9 mouse cellular contexts compared by ENCODE assay signal in the genomic region with DNA sequence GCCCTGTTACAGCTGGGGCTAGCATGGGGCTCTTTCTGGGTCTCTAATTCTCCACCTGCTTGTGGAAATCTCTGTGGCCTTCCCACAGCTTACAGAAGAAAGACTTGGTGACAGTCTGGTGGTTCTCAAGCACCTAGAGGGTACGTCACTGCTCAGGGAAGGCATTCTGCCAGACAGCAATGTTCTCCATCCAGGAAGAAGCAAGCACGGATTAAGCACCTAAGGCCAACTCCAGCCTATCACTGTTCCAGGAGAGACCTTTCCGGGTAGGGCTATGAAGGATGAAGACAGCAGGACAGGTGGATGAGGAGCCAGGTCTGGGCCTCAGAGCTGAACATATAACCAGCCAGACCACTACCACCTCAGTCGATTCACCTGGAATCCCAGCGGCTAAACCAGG. TPM values are rescaled to one million over a fixed set of nuclear protein-coding genes. Genes with fewer than 3 reads are reported as not detected.
A peak's percentile ranks its signal among the peaks of the same experiment; 100 is the strongest.
DNase-seq lines count a peak whose midpoint lies in the region; ATAC-seq and TF ChIP-seq lines count a peak whose summit lies in the region.
"Had no signal": no experiment of that assay in that cellular context is flagged by ENCODE, and none has a peak within 500 bp of the region (broad histone marks: within the 10 kb centered on the region; RNA-seq: fewer than 3 reads in every experiment).

No protein-coding gene starts in this region.

- H3K9ac ChIP-seq in forebrain, embryonic 11.5 days (ENCODE audit: low read length) = no peak overlapping the region
- H3K9ac ChIP-seq in limb, embryonic 14.5 days (ENCODE audit: low read depth, low read length, severe bottlenecking) = 0 out of 2 replicates have a peak overlapping the region, but pooled peaks have one; percentile 91

- ATAC-seq in forebrain, embryonic 11.5 days (replicated peaks; ENCODE audit: low FRiP score) = no peak
- ATAC-seq in limb, embryonic 14.5 days (ENCODE audit: low FRiP score, low read depth) = no peak
- ATAC-seq in frontal cortex, adult (ENCODE audit: low TSS enrichment) = no peak

- WGBS in lung, adult 2 months = 36% methylated on average over 5 of the region's 5 CpGs
- 42% methylated on average over 5 of the region's 5 CpGs for WGBS in forebrain, embryonic 11.5 days
- 30% methylated on average over 5 of the region's 5 CpGs for WGBS in limb, embryonic 14.5 days
- 31% methylated on average over 5 of the region's 5 CpGs for WGBS in olfactory bulb, adult 2 months

- TF ChIP-seq CTCF in lung, adult 2 months (IDR thresholded peaks at IDR 0.05; ENCODE audit: insufficient read depth, low read length) = no peak
- TF ChIP-seq CTCF in olfactory bulb, adult 2 months (IDR thresholded peaks at IDR 0.05; ENCODE audit: insufficient read depth, low read depth, low read length) = no peak

- peak overlapping the region; percentile 97 for H3K4me2 ChIP-seq in forebrain, embryonic 11.5 days (ENCODE audit: low read depth, low read length, severe bottlenecking)
- peak overlapping the region; percentile 95 for H3K4me2 ChIP-seq in limb, embryonic 14.5 days (replicated peaks; ENCODE audit: low read depth, low read length, severe bottlenecking)

- DNase-seq in lung, adult 2 months = no peak
- DNase-seq in lung, postnatal 10 days = no peak
- no peak for DNase-seq in forebrain, embryonic 11.5 days (ENCODE audit: low spot score)
- no peak for DNase-seq in limb, embryonic 14.5 days (ENCODE audit: low spot score)
- no peak for DNase-seq in spleen, postnatal 10 days (ENCODE audit: low spot score in 2 of 2)
- no peak for DNase-seq in spleen, adult 18-20 months
- DNase-seq: kidney, adult 8-10 months had no signal

- H3K9me3 ChIP-seq in forebrain, embryonic 11.5 days (ENCODE audit: control insufficient read depth, low read length) = no peaks in the 10 kb centered on the region
- no peaks in the 10 kb centered on the region for H3K9me3 ChIP-seq in limb, embryonic 14.5 days (ENCODE audit: control insufficient read depth, low read length)

- no peak for TF ChIP-seq POLR2A in lung, adult 2 months (IDR thresholded peaks at IDR 0.05; ENCODE audit: borderline replicate concordance, extremely low read depth, low read depth, low read length)
- TF ChIP-seq POLR2A in limb, embryonic 14.5 days (IDR thresholded peaks at IDR 0.05; ENCODE audit: borderline replicate concordance, extremely low read depth, insufficient read depth, insufficient read length) = no peak
- TF ChIP-seq POLR2A in olfactory bulb, adult 2 months (IDR thresholded peaks at IDR 0.05; ENCODE audit: insufficient read depth, low read depth, low read length) = no peak

- H3K4me1 ChIP-seq in lung, adult 2 months (ENCODE audit: control insufficient read depth, insufficient read depth, low read length) = peaks cover 16% of the 10 kb centered on the region
- H3K4me1 ChIP-seq in forebrain, embryonic 11.5 days (replicated peaks; ENCODE audit: control insufficient read depth, insufficient read depth, low read length) = peaks cover 20% of the 10 kb centered on the region; the same call in 1 of the 2 replicates
- peaks cover 27% of the 10 kb centered on the region for H3K4me1 ChIP-seq in limb, embryonic 14.5 days (ENCODE audit: control insufficient read depth, insufficient read depth, low read length)
- H3K4me1 ChIP-seq in olfactory bulb, adult 2 months (ENCODE audit: control insufficient read depth, insufficient read depth, low read length) = peaks cover 62% of the 10 kb centered on the region

- no peak overlapping the region for H3K27ac ChIP-seq in forebrain, embryonic 11.5 days (ENCODE audit: low read depth, low read length)
- H3K27ac ChIP-seq in limb, embryonic 14.5 days (replicated peaks; ENCODE audit: low read depth, low read length) = no peak overlapping the region
- no peak overlapping the region for H3K27ac ChIP-seq in olfactory bulb, adult 2 months (ENCODE audit: insufficient read depth, low read depth, low read length)

- peak overlapping the region; percentile 72 for H3K4me3 ChIP-seq in lung, adult 2 months (replicated peaks; ENCODE audit: extremely low read depth, low read depth, low read length)
- H3K4me3 ChIP-seq in forebrain, embryonic 11.5 days (ENCODE audit: low read depth, low read length) = peak overlapping the region; percentile 63
- peak overlapping the region; percentile 71 for H3K4me3 ChIP-seq in limb, embryonic 14.5 days (replicated peaks; ENCODE audit: low read length)
- H3K4me3 ChIP-seq in olfactory bulb, adult 2 months (ENCODE audit: insufficient read depth, low read depth, low read length) = peak overlapping the region; percentile 77

- H3K27me3 ChIP-seq in forebrain, embryonic 11.5 days (ENCODE audit: control insufficient read depth, insufficient read depth, low read length) = no peaks in the 10 kb centered on the region
- H3K27me3 ChIP-seq in limb, embryonic 14.5 days (ENCODE audit: control insufficient read depth, insufficient read depth, low read length) = no peaks in the 10 kb centered on the region

- no peaks in the 10 kb centered on the region for H3K36me3 ChIP-seq in forebrain, embryonic 11.5 days (ENCODE audit: control insufficient read depth, insufficient read depth, low read length)
- H3K36me3 ChIP-seq in limb, embryonic 14.5 days (ENCODE audit: control insufficient read depth, insufficient read depth, low read length) = peaks cover 4% of the 10 kb centered on the region; the same call in 1 of the 2 replicates

RNA-seq across cellular contexts. Expression of gene Slc25a29, which starts 0.9 kb away (rescaled TPM):
- 15.1 and 19.0 TPM in 2 replicates for polyA plus RNA-seq in lung, adult 2 months (2012; rRNA removed)
- 13.8 and 14.6 TPM in 2 replicates for polyA plus RNA-seq in forebrain, embryonic 11.5 days (2014; fragmentation: Nextera tagmentation; extraction: Ambion mirVana)
- 9.8 and 14.5 TPM in 2 replicates for polyA plus RNA-seq in limb, embryonic 14.5 days (2012; rRNA removed)
- polyA plus RNA-seq in limb, embryonic 14.5 days (2014; fragmentation: Nextera tagmentation; extraction: Ambion mirVana) = 10.9 and 12.6 TPM in 2 replicates
- polyA plus RNA-seq in olfactory bulb, adult 2 months (2012; ENCODE audit: insufficient read depth, insufficient read length, low replicate concordance, missing spikeins) = not detected in 2 replicates

RNA-seq across cellular contexts. Expression of gene Slc25a47, which starts 1.1 kb away (rescaled TPM):
- polyA plus RNA-seq in lung, adult 2 months (2012; rRNA removed) = 13.7 and 14.7 TPM in 2 replicates
- 10.0 and 12.2 TPM in 2 replicates for polyA plus RNA-seq in forebrain, embryonic 11.5 days (2014; fragmentation: Nextera tagmentation; extraction: Ambion mirVana)
- polyA plus RNA-seq in limb, embryonic 14.5 days (2012; rRNA removed) = 24.2 and 41.5 TPM in 2 replicates
- polyA plus RNA-seq in limb, embryonic 14.5 days (2014; fragmentation: Nextera tagmentation; extraction: Ambion mirVana) = 13.9 and 19.1 TPM in 2 replicates
- polyA plus RNA-seq in olfactory bulb, adult 2 months (2012; ENCODE audit: insufficient read depth, insufficient read length, low replicate concordance, missing spikeins) = not detected in 2 replicates

RNA-seq across cellular contexts. Expression of gene Yy1, which starts 42.0 kb away (rescaled TPM):
- polyA plus RNA-seq in lung, adult 2 months (2012; rRNA removed) = 19.3 and 22.0 TPM in 2 replicates
- polyA plus RNA-seq in forebrain, embryonic 11.5 days (2014; fragmentation: Nextera tagmentation; extraction: Ambion mirVana) = 20.8 and 22.1 TPM in 2 replicates
- 32.2 and 35.4 TPM in 2 replicates for polyA plus RNA-seq in limb, embryonic 14.5 days (2012; rRNA removed)
- 22.2 and 24.0 TPM in 2 replicates for polyA plus RNA-seq in limb, embryonic 14.5 days (2014; fragmentation: Nextera tagmentation; extraction: Ambion mirVana)
- polyA plus RNA-seq in olfactory bulb, adult 2 months (2012; ENCODE audit: insufficient read depth, insufficient read length, low replicate concordance, missing spikeins) = 177 TPM in 1 of 2 replicates, not detected in the other

RNA-seq across cellular contexts. Expression of gene Wdr25, which starts 58.6 kb away (rescaled TPM):
- polyA plus RNA-seq in lung, adult 2 months (2012; rRNA removed) = 15.7 and 18.3 TPM in 2 replicates
- polyA plus RNA-seq in forebrain, embryonic 11.5 days (2014; fragmentation: Nextera tagmentation; extraction: Ambion mirVana) = 5.7 and 7.2 TPM in 2 replicates
- polyA plus RNA-seq in limb, embryonic 14.5 days (2012; rRNA removed) = 12.7 and 16.9 TPM in 2 replicates
- polyA plus RNA-seq in limb, embryonic 14.5 days (2014; fragmentation: Nextera tagmentation; extraction: Ambion mirVana) = 3.9 and 4.6 TPM in 2 replicates
- polyA plus RNA-seq in olfactory bulb, adult 2 months (2012; ENCODE audit: insufficient read depth, insufficient read length, low replicate concordance, missing spikeins) = not detected in 2 replicates

RNA-seq across cellular contexts. Expression of gene Wars, which starts 59.2 kb away (rescaled TPM):
- polyA plus RNA-seq in lung, adult 2 months (2012; rRNA removed) = 119 and 127 TPM in 2 replicates
- 140 and 142 TPM in 2 replicates for polyA plus RNA-seq in forebrain, embryonic 11.5 days (2014; fragmentation: Nextera tagmentation; extraction: Ambion mirVana)
- 65.6 and 70.6 TPM in 2 replicates for polyA plus RNA-seq in limb, embryonic 14.5 days (2012; rRNA removed)
- 67.6 and 69.9 TPM in 2 replicates for polyA plus RNA-seq in limb, embryonic 14.5 days (2014; fragmentation: Nextera tagmentation; extraction: Ambion mirVana)
- polyA plus RNA-seq in olfactory bulb, adult 2 months (2012; ENCODE audit: insufficient read depth, insufficient read length, low replicate concordance, missing spikeins) = 429 TPM in 1 of 2 replicates, not detected in the other

Comparison
In these comparisons a context has a peak if more than half of its experiments do, and no peak if none do; other contexts are left out.
1. RNA of gene Slc25a29, which starts 0.9 kb away (polyA plus RNA-seq): 15.1 to 19.0 TPM in lung, adult 2 months, 13.8 to 14.6 TPM in forebrain, embryonic 11.5 days and 9.8 to 14.5 TPM in limb, embryonic 14.5 days; not detected in olfactory bulb, adult 2 months; every median in the first group is over 10 times any median in the second.
2. RNA of gene Slc25a47, which starts 1.1 kb away (polyA plus RNA-seq): 13.9 to 41.5 TPM in limb, embryonic 14.5 days, 13.7 to 14.7 TPM in lung, adult 2 months and 10.0 to 12.2 TPM in forebrain, embryonic 11.5 days; not detected in olfactory bulb, adult 2 months; every median in the first group is over 10 times any median in the second.
3. Peak in every context shown above with its lines, with median percentiles within 50 percentile points of each other: H3K4me3 ChIP-seq.